Mouse (Mus musculus) T-helper 2 cell (primary cell): Measurements from ENCODE around the gene Nt5c3b.

Experiments used
- in situ Hi-C: fragments of 300-600 bp; cut with MboI, MseI; formaldehyde crosslinking; loops from one replicate; pipeline ENCODE4 v1.15.1; 2025; ENCODE audit warnings: high pct_unique_total_duplicates

Nt5c3b gene

DNA sequence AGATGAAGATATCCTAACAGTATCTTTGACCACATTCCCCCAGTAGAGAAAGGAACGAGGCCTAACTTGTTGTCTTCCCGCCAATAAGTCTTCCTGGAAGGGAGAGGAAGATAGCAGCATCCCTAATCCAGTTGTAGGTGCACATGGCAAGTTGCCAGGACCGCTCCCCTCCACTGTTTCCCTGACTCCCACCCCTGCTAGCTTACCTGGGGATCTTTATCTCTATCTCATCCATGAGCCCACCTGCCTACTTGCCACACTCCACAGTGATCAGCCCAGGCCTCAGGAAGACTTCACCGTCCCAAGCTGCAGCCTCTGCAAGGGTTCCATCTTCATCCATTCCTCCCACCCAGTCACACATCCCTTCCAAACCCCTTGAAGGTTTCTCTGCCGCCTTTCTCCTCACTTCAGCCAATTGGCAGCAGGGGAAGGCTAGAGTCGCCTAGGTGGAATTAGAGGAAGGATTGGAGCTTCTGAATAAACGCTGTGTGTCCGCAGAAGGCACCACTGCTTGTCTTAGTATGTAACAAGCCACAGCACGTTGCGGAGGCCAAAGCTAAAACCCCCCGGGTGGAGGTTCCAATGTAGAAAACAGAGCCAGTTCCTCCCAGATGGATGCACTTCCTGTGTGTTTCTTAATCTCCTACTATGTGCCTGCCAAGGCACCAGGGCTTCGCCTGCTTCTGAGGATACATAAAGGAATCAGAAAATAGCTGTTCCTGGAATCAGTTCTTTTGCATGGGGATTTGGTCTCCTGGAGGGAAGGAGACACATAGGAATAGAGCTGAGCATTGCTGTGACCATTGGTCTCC, 41.7 kb downstream of the Nt5c3b start:
- in situ Hi-C loops = no loop called here

DNA sequence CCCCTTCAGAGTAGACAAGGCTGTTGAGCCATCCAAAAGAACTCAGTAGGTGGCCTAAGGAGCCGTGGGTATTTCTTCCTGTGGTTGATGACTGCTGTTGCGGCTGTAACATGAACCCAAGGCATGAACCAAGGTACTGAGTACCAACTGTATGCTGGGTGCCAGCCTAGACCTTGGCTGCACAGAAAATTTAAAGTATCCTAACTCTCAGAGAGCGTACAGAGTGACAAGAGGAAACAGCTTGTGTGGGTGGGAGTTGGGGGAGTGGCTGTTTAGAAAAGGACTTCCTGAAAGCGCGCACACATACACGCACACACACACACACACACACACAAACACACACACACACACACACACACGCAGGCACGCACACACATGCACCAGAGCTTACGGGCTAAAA, 42.3 kb downstream of the Nt5c3b start:
- in situ Hi-C loops = no loop called here

DNA sequence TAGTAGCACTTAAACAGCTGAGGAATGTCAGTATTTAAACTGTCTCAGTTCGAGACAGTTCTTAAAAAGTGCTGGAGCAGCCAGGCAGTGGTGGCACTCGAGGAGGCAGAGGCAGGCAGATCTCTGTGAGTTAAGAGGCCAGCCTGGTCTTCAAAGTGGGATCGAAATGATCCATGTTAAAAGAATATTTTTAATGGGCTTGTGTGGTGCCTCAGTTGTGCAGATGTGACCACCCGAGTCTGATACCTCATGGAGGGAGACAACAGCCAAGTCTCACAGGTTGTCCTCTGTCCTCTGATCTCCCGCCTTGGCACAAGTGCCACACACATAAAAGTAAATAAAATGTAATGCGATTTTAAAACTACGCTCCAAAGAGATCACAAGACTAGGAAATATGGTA, 43.1 kb downstream of the Nt5c3b start:
- in situ Hi-C loops = no loop called here

DNA sequence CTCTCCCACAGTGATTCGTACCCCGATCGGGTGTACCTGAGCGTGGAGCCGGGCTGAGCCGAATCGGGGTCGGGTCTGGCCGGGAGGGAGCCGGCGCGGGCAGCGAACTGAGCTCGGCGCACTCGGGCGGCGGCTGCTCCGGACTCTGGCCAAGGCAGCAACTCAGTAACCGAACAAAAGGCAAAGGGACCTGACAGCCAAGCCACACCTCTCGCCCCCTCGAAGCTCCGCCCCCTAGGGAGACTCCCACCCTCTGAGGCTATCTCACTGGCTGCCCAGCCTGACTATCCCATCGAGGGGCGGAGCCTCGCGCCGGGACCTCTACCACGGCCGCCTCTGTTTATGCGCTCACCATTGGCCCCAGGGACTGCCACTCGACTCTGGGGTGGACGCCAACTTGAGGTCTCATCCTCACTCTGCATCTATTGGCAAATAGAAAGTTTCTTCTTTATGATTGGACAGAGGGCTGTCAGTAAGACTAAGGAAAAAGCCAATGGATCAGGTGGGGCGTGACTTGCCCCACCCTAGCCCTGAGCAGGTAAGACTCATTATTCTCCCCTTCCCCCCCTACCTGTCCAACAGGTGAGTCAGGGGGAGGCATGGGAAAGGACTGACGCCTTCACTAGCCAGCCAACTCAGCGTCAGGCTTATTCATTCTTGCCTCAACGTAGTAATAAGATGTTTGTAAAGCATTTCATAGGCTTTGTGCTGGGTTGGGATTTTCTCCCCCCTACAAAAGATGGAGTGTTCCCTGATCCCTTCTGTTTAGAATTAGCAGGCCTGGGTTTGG, 43.8 kb downstream of the Nt5c3b start, which contains the start of gene Jup:
Gene Jup (minus strand): TSS at position 164 of the 790 bp plus-strand sequence.
- in situ Hi-C loops = no loop called here

DNA sequence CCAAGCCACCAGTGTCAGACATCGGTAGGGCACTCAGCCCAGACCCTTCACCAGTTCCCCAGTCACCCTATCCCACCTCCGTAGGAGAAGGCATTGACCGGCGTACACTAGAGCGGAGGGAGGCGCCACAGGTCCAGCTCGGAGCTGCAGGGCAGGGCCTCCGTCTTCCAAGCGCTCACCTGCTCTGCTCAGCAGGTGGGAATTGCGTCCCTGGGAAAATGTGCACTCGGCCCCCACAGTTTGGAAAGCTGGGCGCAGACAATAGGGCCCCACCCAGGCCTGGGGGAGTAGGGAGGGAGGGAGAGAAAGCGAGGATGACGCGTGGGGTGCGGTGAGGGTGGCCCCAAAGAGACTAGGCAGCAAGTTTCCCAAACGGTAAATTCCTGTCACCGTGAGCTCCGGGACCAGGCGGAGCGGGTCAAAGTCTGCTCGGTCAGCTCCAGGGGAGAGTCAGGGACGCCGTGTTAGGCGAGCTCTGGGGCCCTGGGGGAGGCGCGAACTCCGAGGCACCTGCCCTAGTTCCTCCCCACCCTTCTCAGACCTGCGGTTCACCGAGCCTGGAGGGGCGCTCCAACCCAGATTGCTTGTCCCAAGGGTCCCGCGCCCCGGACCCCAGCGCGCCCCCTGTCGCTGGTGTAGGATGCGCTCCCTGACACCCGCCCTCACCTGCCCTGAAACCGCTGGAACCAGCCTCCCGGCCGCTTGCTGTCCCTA, 44.6 kb downstream of the Nt5c3b start:
- in situ Hi-C loops = no loop called here

DNA sequence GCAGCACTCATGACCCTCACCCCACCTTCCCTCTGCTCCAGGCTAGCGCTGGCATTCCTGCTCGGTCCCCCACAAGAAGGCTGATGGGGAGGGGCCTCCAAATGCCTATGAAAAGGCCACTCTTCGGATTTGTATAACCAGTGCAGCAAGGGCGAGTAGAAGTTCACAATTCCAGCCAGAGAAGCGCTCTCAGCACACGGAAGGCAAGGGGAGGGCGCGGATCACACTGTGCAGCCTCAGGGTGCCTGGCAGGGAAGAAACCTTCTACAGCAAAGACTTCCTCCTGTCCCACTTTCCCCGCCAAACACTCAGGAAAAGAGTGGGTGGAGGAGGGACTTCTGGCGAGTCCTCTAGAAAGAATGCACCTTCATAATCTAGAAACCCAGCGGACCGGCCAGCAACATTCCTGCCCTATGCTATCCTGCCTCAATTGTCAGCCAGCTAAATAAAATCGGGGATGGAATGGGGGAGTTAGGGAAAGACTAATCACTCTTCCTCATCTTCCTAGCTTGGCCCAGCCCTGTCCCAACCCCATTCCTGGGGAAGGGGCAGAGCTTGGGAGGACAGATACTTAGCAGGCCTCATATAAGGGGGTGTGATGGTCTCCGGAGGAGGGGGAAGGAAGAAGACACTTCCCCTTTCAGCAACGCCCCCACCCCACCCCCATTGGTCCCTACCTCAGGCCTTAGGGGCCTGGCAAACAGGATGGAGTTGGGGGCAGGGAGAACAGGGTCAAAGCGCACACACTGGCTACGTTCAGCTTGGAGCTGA, 45.6 kb downstream of the Nt5c3b start:
- in situ Hi-C loops = no loop called here

DNA sequence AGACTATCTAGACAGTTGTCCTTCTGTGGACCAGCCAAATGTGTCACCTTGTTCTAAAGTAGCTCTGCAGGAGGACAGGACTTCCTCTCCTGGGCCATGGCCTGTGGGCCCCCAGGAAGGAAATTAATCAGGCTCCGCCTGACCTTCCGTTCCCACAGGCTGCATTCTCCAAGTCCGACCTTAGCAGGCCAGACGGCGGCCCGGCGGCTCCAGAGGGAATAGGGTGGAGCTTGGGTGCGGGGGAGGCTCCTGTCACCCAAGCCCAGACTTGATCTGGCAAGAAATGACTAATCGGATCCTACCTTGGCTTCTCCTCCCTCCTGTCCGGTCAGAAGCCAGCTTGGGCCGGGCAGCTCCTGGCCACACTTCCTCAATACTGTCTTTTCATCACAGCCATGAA, 46.4 kb downstream of the Nt5c3b start:
- in situ Hi-C loops = no loop called here

DNA sequence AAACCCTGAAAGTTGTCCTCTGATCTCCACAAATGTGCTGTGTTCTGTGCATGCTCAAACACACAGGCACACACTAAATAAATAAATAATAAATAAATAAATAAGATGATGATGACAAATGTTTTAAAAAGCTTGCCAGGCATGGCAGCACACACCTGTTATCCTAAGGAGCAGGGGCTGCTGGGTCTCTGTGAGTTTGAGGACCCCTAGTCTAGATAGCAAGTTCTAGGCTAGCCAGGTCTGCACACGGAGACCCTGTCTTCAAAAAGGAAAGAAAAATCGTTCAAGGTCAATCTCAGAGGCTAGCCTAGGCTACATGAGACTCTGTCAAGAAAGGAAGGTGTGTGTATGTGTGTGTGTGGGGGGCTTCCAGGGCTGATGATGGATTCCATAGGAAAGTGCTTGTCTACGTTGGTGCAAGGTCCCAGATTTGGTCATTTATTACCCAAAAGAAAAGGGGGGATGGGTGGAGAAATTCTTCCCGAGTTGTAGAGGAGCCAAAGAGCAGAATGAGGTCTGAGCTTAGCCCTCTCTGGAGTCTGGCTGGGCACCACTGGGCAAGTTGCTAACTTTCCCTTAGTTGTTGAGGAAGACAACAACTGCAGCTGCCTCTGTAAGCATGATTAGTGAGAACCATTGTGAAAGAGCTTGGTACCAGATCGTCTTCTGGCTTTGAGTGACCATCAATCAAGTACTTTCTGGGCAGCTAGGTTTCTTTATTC, 47.1 kb downstream of the Nt5c3b start:
- in situ Hi-C loops = no loop called here

DNA sequence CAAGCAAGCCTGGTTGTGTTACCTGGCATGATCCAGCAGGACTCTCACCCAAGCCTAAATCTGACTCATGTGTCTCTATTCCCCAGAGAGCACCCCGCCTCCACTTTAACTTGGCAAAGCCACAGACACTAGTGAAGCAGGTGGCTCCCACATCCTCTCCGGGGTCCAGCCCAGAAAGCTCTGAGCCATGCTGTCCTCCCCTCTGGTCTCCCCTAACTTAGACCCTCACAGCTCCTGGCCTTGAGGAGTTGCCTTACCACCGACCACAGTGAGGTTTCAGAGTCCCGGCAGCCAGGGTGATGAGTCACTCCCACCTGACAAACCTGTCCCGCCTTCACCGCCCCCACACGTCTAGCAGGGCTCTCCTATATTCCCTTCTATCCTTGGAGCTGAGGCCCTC, 47.9 kb downstream of the Nt5c3b start:
- in situ Hi-C loops = no loop called here

DNA sequence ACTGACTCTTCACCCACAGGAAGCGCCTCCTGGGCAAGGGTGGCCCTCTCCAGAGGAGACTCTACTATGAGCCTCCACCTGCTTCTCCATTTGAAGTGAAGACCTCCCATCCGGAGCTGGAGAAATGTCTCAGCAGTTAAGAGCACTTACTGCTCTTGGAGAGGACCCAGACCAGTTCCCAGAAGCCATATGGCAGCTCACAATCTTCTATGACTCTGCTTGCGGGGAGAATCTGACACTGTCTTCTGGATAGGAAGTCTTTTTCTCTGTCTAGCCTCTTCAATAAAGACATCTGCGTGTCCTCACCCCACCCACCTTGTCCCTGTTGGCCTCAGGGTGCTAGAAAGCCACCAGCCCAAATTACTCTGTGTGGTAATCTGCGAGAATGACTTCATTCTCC, 48.6 kb downstream of the Nt5c3b start:
- in situ Hi-C loops = no loop called here

DNA sequence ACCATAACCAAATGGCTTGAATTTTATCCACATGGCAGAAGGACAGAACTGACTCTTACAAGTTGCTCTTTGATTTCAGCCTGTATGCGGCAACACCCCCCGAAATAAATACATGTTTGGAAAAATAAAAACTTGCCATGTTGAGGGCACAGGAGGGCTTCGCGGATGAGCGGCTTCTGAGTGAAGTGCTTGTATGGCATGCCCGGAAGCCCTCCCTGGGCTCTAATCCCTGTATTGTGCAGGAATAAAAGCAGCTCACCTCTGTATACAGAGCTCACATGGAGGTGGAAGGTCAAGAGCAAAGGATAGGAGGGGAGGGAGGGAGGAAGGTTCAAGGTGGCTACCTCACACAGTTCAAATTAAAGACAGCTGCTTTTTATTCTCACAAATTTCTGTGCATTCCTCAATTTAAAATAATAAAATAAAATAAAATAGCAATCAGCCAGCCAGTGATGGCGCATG, 49.7 kb downstream of the Nt5c3b start:
- in situ Hi-C loops = no loop called here

DNA sequence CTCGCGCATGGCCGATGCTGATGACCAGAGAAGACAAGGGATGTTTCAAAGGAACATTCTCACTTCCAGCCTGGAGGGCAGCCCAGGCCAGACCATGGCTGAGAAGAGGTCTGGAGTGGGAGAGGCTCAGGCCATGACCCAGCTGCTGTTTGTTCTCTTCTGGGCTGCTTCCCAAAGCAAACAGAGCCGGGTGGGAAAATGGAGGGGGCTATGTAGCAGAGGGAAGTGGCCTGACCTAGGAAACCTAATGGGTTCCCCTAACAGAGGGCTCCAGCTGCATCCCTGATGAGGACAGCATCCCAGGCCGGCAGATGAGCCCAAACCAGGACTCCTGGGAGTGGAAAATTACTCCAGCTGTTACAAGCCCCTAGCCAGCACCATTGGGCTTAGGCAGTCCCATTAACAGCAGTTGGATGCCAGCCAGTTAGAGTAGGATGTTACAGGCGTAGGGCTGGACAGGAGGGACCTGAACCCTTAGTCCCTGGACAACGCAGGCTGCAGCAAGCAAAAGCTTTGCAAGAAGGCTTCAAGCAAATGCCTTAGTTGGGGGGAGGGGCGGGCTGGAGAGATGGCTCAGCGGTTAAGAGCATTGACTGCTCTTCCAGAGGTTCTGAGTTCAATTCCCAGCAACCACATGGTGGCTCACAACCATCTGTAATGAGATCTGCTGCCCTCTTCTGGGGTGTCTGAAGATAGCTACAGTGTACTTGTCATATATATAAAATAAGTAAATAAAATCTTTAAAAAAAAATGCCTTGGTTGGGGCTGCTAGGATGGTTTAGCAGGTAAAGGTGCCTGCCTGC, 50.3 kb downstream of the Nt5c3b start:
- in situ Hi-C loops = no loop called here

DNA sequence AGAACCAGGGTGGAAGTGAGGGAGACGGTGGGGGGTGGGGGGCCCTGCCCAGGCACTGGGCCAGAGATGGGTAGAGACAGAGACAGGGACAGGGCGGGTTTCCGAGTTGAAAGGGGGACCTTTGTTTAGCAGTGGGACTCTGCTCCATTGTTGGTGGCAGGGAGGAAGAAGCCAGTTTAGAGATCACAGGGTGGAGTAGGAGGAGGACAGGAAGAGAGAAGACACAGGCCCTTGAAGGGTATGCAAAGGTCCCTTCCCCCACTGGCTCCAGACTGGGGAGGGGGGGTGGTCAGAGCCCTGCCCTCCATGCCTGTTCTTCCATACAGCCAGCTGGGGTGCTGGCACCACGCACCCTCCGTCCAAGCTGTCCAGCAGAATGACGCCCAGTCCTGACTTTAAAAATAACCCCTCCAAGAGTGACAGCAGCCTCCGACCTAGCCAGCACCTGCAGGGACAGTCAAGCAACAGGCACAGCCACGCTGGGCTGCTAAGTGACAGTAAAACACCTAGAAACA, 51.6 kb downstream of the Nt5c3b start:
- in situ Hi-C loops = no loop called here

DNA sequence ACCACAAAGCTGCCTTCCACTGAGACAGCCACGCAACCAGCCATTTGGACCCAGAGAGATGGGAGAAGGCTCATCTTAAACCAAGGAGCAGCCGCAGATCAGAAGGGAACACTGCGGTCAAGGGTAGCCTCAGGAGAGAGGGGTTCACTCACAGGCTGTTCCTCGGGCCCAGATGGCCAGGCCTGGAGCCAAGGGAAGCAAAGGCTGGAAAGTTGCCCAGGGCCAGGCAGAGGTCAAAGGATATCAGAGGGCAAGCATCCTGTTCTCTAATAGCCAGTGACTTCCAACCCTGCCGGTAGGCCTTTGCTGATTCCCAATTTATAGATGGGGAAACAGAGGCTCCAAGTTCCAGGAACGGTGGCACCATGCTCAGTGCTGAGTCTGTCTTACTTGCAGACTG, 53.0 kb downstream of the Nt5c3b start:
- in situ Hi-C loops = no loop called here

DNA sequence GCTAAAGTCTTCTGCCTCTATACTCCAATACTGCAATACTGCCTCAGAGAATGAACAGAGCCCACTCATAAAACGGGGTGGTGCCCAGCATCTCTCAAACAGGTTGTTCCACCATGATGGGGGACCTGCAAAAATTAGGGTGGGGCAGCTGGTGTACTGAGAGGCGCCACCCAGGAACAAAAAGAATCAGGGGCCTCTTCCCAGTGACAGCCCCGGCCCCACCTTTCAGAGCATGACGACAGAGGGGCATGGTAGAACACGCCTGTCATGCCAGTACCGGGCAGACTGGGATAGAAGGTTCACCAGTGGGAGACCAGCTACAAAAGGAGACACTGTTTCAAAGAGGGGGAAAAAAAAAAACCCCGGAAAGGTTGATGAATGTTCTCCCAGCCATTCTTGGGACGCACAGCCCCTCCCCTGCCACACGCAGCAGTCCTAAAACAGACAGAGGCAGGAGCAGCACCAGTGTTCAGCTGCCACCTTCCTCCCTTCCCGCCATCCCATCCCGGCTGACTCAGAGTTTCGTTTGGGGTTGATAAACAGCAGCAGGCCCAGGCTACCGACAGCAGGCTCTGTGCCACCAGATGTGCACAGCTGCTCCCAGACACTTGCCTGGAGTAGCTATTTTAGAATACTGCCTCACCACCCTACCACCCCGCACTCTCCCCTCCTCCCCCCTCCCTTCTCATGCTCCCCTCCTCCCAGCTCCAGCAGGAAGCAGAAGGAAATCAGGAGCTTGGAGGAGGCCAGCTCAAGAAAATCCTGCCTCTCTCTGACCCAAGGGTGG, 53.8 kb downstream of the Nt5c3b start:
- in situ Hi-C loops = no loop called here

DNA sequence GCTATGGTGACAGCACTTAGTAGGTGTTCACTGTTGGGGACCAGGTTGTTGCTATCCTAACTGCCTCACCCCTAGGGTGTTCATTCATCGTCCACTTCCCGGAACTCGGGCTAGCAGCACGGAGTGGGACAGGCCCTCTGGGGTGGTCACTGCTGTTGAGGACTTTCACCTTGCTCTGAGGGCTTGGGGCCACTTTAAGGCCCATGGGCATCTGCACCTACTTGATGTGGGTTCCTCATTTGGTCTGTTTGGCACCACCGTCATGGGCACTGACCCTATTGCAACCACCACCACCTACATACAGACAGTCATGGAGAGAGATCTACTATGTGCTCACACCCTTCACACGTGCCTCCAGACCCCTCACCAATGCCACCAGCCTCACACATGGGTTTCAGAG, 54.5 kb downstream of the Nt5c3b start:
- in situ Hi-C loops = no loop called here

DNA sequence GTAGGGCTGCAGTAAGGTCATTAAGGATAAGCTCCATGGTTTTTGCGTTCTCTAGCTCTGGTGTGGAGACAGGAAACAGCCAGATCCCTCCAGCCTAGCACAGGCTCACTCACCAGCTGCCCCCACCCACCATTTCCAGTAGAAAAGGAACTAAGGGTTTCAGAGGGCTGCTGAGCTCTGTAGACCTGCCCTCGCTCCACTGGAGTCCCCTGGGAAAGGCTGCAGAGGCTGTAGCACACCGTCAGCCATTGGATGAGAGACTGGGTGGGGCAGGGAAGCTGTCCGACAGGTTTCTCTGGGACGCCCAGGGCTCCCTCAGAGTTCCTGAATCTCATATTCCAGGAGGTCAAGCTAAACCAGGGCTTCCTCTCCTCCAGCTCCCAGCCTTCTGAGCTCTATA, 55.0 kb downstream of the Nt5c3b start:
- in situ Hi-C loops = no loop called here

DNA sequence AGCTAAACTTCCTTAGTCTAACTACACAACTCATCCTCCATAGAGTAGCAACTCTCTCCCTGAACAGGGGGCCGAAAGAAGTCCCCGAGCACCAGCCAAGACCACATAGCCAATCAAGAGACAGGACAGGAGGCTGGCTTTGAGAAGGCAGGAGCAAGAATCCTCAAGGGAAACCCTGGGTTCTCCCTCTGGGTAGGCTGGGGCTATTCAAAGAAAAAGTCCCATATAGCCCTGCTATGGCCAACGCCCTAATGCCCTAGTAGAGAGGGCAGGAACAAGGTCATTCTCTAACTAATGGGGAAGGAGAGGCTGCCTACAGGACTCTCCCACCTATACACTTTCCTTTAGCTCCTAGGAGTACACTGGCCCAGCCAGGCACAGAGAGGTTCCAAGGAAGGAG, 56.6 kb downstream of the Nt5c3b start:
- in situ Hi-C loops = no loop called here

DNA sequence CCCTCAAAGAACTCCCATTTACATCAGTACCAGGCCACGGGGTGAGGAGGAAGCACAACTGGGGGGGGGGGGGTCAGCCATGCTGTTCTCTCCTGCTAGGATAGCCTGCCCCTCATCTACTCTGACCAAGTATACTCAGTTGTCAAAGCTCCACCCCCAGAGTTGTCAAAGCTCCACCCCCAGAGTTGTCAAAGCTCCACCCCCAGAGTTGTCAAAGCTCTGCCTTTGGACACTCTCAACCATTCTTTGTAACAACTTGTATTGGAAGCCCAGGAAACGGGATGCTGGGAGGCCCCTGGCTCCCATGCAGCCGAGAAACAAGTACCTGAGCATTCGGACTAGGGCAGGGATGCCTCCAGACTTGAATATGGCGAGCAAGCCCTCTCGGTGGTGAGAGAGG, 58.9 kb downstream of the Nt5c3b start:
- in situ Hi-C loops = no loop called here
